Mouse (Mus musculus) CD8-positive naive resting alpha-beta T cell, adult 57 days (primary cell): ENCODE results near the gene Cd9. TPM values are rescaled to one million over a fixed set of nuclear protein-coding genes. Genes with fewer than 3 reads are reported as not detected.

ENCODE experiments used
- total RNA-seq: library from RNA; stranded (reverse); gene quantifications from one replicate; pipeline ENCODE4 v1.2.4, GENCODE M21; 2023

Gene Cd9
- total RNA-seq: 13.6 TPM

DNA sequence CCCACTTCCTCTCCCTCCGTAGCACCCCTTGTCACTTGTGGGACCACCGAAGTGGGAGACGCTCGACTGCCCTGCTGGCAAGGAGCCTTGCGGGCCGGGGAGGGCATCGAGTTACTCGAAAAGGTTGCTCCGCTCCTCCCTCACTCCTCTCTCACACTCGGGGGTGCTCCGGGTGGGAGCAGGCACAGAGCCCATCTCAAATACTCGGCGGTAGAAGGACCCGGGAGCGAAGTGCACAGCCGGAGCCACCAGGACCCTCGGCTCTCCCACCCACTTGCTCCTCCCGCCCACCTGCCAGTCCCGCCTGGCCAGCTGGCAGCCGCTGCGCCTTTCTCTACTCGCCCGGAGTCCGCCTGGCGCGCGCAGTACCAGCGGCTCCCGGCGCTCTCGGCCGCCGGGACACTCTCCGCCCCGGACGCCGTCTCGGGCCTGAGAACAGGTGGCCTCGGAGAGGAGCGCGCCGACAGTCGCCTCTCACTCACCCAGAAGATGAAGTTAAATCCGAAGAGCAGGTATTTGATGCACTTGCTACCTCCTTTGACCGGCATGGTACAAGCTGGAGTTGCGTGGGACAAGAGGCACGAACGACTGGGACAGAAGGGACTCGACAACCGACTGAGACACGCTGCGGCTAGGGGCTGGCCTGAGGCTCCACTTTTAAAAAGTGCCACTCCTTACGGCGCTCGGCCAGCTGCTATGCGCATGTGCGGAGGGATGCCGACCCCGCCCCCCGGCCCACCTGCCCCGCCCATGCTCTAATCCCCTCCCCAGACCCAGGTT, at the start of gene Cd9:
Gene Cd9 (minus strand): TSS at position 700 of the 780 bp plus-strand sequence.

Other genes starting within 250 kb of the Cd9 start
- gene Tuba3a, start 208.7 kb downstream of the Cd9 start, total RNA-seq: not detected
- 1.4 TPM for gene Ltbr, start 180.9 kb downstream of the Cd9 start, total RNA-seq
- not detected for gene Scnn1a, start 174.1 kb downstream of the Cd9 start, total RNA-seq
- 46.5 TPM for gene Tnfrsf1a, start 145.4 kb downstream of the Cd9 start, total RNA-seq
- not detected for gene Plekhg6, start 114.0 kb downstream of the Cd9 start, total RNA-seq
- gene Vwf, start 52.0 kb upstream of the Cd9 start, total RNA-seq: 0.89 TPM
- not detected for gene Ano2, start 195.6 kb upstream of the Cd9 start, total RNA-seq